Mouse (Mus musculus): ENCODE measurements at regions not wholly inside any gene's neighbourhood (a gene's known extent, or its start where the extent isn't known, plus 50 kb on each side); places are given as distances from the start of the nearest gene placed in this dataset.

GRCm38 (mm10) chr12:105936812-105937530 is 73.1 kb upstream of the Vrk1 start:
- WGBS = 84% methylated on average over 18 of the region's 18 CpGs
- no peak for ATAC-seq

DNA sequence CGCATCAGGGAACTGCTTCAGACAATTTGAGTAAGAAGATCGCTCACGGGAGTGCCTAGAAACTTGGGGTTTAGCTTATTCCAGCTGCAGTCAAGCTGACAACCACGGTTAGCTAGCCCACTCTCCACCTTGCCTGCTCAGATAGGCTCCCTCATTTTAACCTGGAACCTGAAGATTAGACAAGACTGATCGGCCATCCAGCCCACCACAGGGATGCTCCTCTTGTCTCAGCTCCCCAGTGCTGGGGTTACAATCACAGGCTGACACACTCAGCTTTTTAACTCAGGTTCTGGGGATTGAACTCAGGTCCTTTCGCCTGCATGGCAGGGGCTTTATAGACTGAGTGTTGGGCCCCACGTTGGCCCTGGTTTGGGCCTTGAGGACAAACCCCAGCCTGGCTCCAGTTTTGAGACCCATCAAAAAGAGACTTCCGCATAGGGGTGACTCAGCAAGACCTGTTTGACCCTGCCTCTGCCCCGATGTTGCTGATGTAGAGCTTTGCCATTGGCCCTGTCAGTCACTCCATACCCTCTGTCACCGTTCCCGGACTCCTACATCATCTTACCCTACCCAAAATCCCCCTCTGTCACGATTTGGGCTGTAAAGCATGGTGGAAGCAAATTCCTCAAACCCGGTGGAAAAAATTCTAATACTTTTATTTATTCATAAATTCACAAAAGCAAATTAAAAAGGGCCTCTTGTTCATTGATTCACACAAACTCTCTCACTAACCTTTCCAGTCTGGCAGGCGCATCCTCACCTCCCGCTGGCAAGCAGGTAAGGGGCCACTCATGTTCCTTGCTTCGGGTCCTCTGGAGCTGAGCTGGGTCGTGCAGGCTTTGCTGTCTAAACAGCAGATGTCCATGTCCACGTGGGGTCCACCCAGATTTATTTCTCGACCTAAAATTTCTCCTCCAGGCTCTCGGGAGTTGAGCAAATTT is 67.6 kb upstream of the Vrk1 start:
- WGBS = 75% methylated on average over 20 of the region's 20 CpGs
- ATAC-seq = no peak
- Histone ChIP-seq H3K9ac (no peak overlapping the region), H3K36me3 (no peaks in the 10 kb centered on the region), H3K4me2 (replicated peaks) (no peak overlapping the region), H3K4me1 (replicated peaks) (no peaks in the 10 kb centered on the region), H3K4me3 (replicated peaks) (no peak overlapping the region), H3K9me3 (no peaks in the 10 kb centered on the region), H3K27me3 (replicated peaks) (no peaks in the 10 kb centered on the region), H3K27ac (no peak overlapping the region)

More at GRCm38 (mm10) chr12:105936812-105937530, 73.1 kb upstream of the Vrk1 start:
- Histone ChIP-seq H3K9me3 (no peaks in the 10 kb centered on the region), H3K27ac (no peak overlapping the region), H3K4me3 (replicated peaks) (no peak overlapping the region), H3K9ac (no peak overlapping the region), H3K4me1 (replicated peaks) (0 out of 2 replicates have a peak, but pooled peaks cover 4% of the 10 kb centered on the region), H3K4me2 (replicated peaks) (no peak overlapping the region), H3K27me3 (replicated peaks) (no peaks in the 10 kb centered on the region), H3K36me3 (no peaks in the 10 kb centered on the region)

DNA sequence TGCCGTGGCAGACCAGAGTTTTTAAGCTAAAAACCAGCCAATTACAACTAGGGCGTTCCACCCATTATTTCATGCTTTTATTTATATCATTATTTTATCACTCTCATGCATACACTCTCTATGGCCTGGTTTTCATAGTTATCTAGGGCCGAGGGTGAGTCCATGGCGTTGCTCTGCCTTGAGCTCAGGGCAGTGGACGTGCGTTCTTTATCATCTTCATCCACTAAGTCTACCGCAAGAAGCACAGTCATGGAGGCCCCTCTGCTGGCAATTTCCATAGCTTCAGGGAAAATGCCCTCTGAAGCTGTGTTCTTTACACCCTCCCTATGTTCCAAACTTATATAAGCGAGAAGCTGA is 67.0 kb upstream of the Vrk1 start:
- WGBS = 84% methylated on average over 8 of the region's 8 CpGs
- Histone ChIP-seq H3K27ac (no peak overlapping the region), H3K36me3 (no peaks in the 10 kb centered on the region), H3K27me3 (replicated peaks) (no peaks in the 10 kb centered on the region), H3K4me1 (replicated peaks) (no peaks in the 10 kb centered on the region), H3K4me2 (replicated peaks) (no peak overlapping the region), H3K4me3 (replicated peaks) (no peak overlapping the region), H3K9me3 (no peaks in the 10 kb centered on the region), H3K9ac (no peak overlapping the region)
- no peak for ATAC-seq

DNA sequence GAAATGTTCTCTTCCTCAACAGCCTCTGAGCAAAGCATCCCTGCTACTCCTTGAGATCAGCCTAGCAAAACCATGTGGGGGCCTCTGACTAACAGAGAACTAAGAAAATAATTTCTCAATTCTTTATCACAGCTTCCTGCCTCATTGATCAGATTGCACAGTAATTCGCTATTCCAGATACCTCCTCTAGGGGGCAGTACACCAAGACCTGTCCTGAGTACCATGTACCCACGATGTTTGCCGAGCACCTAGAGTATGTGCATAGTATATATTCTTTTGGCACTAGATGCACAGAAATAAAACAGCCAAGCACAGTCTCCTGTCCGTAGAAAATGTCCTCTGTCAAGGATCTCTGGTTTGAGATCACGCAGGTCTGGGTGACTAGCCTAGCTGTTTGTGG is 62.7 kb upstream of the Vrk1 start:
- no peaks in the 10 kb centered on the region for H3K27me3 ChIP-seq (replicated peaks)
- no peaks in the 10 kb centered on the region for H3K36me3 ChIP-seq
- H3K4me2 ChIP-seq (replicated peaks) = no peak overlapping the region
- no peaks in the 10 kb centered on the region for H3K4me1 ChIP-seq (replicated peaks)
- no peak for ATAC-seq
- H3K27ac ChIP-seq = no peak overlapping the region
- no peaks in the 10 kb centered on the region for H3K9me3 ChIP-seq
- no peak overlapping the region for H3K9ac ChIP-seq
- 60% methylated on average over 5 of the region's 5 CpGs for WGBS
- no peak overlapping the region for H3K4me3 ChIP-seq (replicated peaks)

DNA sequence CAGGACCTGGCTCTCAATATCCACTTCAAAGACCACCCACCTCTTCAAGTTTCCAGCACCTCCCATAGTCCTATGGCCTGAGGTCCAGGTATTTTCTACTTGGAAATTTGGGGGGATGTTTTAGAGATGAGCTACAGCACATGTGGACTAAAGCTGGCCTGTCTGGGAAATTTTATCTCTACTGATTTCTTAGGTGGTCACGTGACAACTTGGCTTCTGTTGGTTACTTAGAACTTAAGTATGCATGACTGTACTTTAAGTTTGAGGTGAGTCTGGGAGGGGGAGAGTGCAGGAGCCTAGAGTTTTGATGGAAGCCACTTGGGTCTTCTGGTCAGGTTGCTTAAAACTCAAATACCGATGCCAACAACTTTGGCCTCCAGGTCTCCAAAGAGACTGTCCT is 61.7 kb upstream of the Vrk1 start:
- no peak overlapping the region for H3K4me3 ChIP-seq (replicated peaks)
- H3K4me2 ChIP-seq (replicated peaks) = no peak overlapping the region
- no peak overlapping the region for H3K27ac ChIP-seq
- H3K9me3 ChIP-seq = no peaks in the 10 kb centered on the region
- ATAC-seq = no peak
- H3K9ac ChIP-seq = no peak overlapping the region
- no peaks in the 10 kb centered on the region for H3K27me3 ChIP-seq (replicated peaks)
- no peaks in the 10 kb centered on the region for H3K4me1 ChIP-seq (replicated peaks)
- WGBS = 75% methylated on average over 2 of the region's 2 CpGs
- no peaks in the 10 kb centered on the region for H3K36me3 ChIP-seq

GRCm38 (mm10) chr12:105955764-105956290 is 54.2 kb upstream of the Vrk1 start:
- H3K9ac ChIP-seq = no peak overlapping the region

GRCm38 (mm10) chr12:105959756-105960155 is 50.3 kb upstream of the Vrk1 start:
- WGBS = 50% methylated on average over 7 of the region's 7 CpGs

More at GRCm38 (mm10) chr12:105955764-105956290, 54.2 kb upstream of the Vrk1 start:
- Histone ChIP-seq H3K4me2 (replicated peaks) (no peak overlapping the region), H3K36me3 (no peaks in the 10 kb centered on the region), H3K4me3 (replicated peaks) (no peak overlapping the region), H3K9me3 (no peaks in the 10 kb centered on the region), H3K4me1 (replicated peaks) (no peaks in the 10 kb centered on the region), H3K27me3 (replicated peaks) (peaks cover 4% of the 10 kb centered on the region; the same call in 1 of the 2 replicates), H3K27ac (no peak overlapping the region)
- WGBS = 71% methylated on average over 1 of the region's 1 CpGs
- no peak for ATAC-seq

More at GRCm38 (mm10) chr12:105959756-105960155, 50.3 kb upstream of the Vrk1 start:
- Histone ChIP-seq H3K4me3 (replicated peaks) (no peak overlapping the region), H3K27me3 (replicated peaks) (peaks cover 8% of the 10 kb centered on the region; the same call in 1 of the 2 replicates), H3K9ac (no peak overlapping the region), H3K9me3 (no peaks in the 10 kb centered on the region), H3K4me2 (replicated peaks) (no peak overlapping the region), H3K27ac (no peak overlapping the region), H3K4me1 (replicated peaks) (peaks cover 3% of the 10 kb centered on the region), H3K36me3 (no peaks in the 10 kb centered on the region)
- ATAC-seq = no peak
